ENCODE assay signal across 8 mouse cellular contexts in genomic region chr7:6362268-6363046, GRCm38 (mm10). TPM values are rescaled to one million over a fixed set of nuclear protein-coding genes. Genes with fewer than 3 reads are reported as not detected.
DNase-seq lines count a peak whose midpoint lies in the region; ATAC-seq and TF ChIP-seq lines count a peak whose summit lies in the region.

No protein-coding gene starts in this region.

- H3K4me3 ChIP-seq in cortical plate, adult 2 months (ENCODE audit: insufficient read depth, low read length) = peak overlapping the region; percentile 49
- H3K4me3 ChIP-seq in megakaryocyte, embryonic 14.5 days (replicated peaks) = peak overlapping the region; percentile 94

- no peaks in the 10 kb centered on the region; the same call in 1 of the 2 replicates for H3K4me1 ChIP-seq in cortical plate, adult 2 months (ENCODE audit: control insufficient read depth, insufficient read depth, low read length)
- H3K4me1 ChIP-seq in megakaryocyte, embryonic 14.5 days = peaks cover 32% of the 10 kb centered on the region

- TF ChIP-seq POLR2A in cortical plate, adult 2 months (IDR thresholded peaks at IDR 0.05; ENCODE audit: extremely low read depth, insufficient read depth, low read length) = peak; percentile 52; the same call in 1 of the 2 replicates

- peak; percentile 98 to 99 for DNase-seq in gastrocnemius, adult 8-10 months (ENCODE audit: low spot score in 2 of 2)
- DNase-seq in hindlimb bud, embryonic 11.5 days (ENCODE audit: extremely low spot score, low read depth, low spot score) = peak; percentile 92
- peak; percentile 82 to 99 for DNase-seq in left cerebral cortex, adult 8-10 months (ENCODE audit: low spot score in 2 of 2)
- DNase-seq in right cerebral cortex, postnatal 10 days (ENCODE audit: low spot score in 2 of 2) = peak; percentile 99
- peak; percentile 96 for DNase-seq in urinary bladder, postnatal 25 days (ENCODE audit: low spot score)

- no peak overlapping the region for H3K27ac ChIP-seq in cortical plate, adult 2 months (ENCODE audit: insufficient read depth, low read length)

- TF ChIP-seq CTCF in cortical plate, adult 2 months (IDR thresholded peaks at IDR 0.05; ENCODE audit: extremely low read depth, insufficient read depth, low read length) = no peak

- ATAC-seq in activated CD4-positive, CD25-positive, alpha-beta regulatory T cell, adult 4 months = peak; percentile 74

- H3K27me3 ChIP-seq in megakaryocyte, embryonic 14.5 days (replicated peaks) = no peaks in the 10 kb centered on the region

- H3K9me3 ChIP-seq in megakaryocyte, embryonic 14.5 days = no peaks in the 10 kb centered on the region

- H3K36me3 ChIP-seq in megakaryocyte, embryonic 14.5 days (replicated peaks; ENCODE audit: low read length) = no peaks in the 10 kb centered on the region

RNA-seq across cellular contexts. Expression of gene Zfp78, which starts 0.6 kb away (rescaled TPM):
- polyA plus RNA-seq in activated CD4-positive, CD25-positive, alpha-beta regulatory T cell, adult 4 months (2017; shearing (Covaris generic)) = 1 to 10 TPM; 1.8 to 2.4 TPM
- polyA plus RNA-seq in cortical plate, adult 2 months (2012; rRNA removed) = 2.6 and 3.1 TPM in 2 replicates
- total RNA-seq in gastrocnemius, adult 8-10 months (2022) = 1 to 10 TPM; 2.7 to 4.7 (median 3.5) TPM
- total RNA-seq in left cerebral cortex, adult 8-10 months (2022) = 1 to 10 TPM; 3.6 to 9.3 (median 6.7) TPM
- not detected in 2 replicates for polyA plus RNA-seq in megakaryocyte, embryonic 14.5 days (2012; ENCODE audit: insufficient read depth, low replicate concordance)

RNA-seq across cellular contexts. Expression of gene Gm3854, which starts 18.9 kb away (rescaled TPM):
- under 1 TPM; 0.24 to 0.31 TPM for polyA plus RNA-seq in activated CD4-positive, CD25-positive, alpha-beta regulatory T cell, adult 4 months (2017; shearing (Covaris generic))
- polyA plus RNA-seq in cortical plate, adult 2 months (2012; rRNA removed) = 3.4 and 4.2 TPM in 2 replicates
- total RNA-seq in gastrocnemius, adult 8-10 months (2022) = under 1 TPM; 0.24 to 0.54 (median 0.48) TPM
- 1 to 10 TPM; 5.0 to 6.8 (median 5.9) TPM for total RNA-seq in left cerebral cortex, adult 8-10 months (2022)
- polyA plus RNA-seq in megakaryocyte, embryonic 14.5 days (2012; ENCODE audit: insufficient read depth, low replicate concordance) = not detected in 2 replicates

RNA-seq across cellular contexts. Expression of gene Zfp28, which starts 20.6 kb away (rescaled TPM):
- polyA plus RNA-seq in activated CD4-positive, CD25-positive, alpha-beta regulatory T cell, adult 4 months (2017; shearing (Covaris generic)) = 1 to 10 TPM; 1.9 to 5.9 TPM
- 8.1 and 8.6 TPM in 2 replicates for polyA plus RNA-seq in cortical plate, adult 2 months (2012; rRNA removed)
- 1 to 10 TPM in 3 of 4 experiments, under 1 TPM in 1; 0.70 to 2.7 (median 1.1) TPM for total RNA-seq in gastrocnemius, adult 8-10 months (2022)
- 10 to 100 TPM in 1 of 4 experiments, 1 to 10 TPM in 3; 7.0 to 11.6 (median 9.3) TPM for total RNA-seq in left cerebral cortex, adult 8-10 months (2022)
- polyA plus RNA-seq in megakaryocyte, embryonic 14.5 days (2012; ENCODE audit: insufficient read depth, low replicate concordance) = 0.20 TPM in 1 of 2 replicates, not detected in the other

RNA-seq across cellular contexts. Expression of gene Zfp583, which starts 31.4 kb away (rescaled TPM):
- 1 to 10 TPM in 1 of 2 experiments, not detected in 1; 1.1 TPM for polyA plus RNA-seq in activated CD4-positive, CD25-positive, alpha-beta regulatory T cell, adult 4 months (2017; shearing (Covaris generic))
- polyA plus RNA-seq in cortical plate, adult 2 months (2012; rRNA removed) = 7.6 and 8.0 TPM in 2 replicates
- total RNA-seq in gastrocnemius, adult 8-10 months (2022) = 1 to 10 TPM in 2 of 4 experiments, under 1 TPM in 2; 0.81 to 1.6 (median 1.1) TPM
- total RNA-seq in left cerebral cortex, adult 8-10 months (2022) = 10 to 100 TPM in 1 of 4 experiments, 1 to 10 TPM in 3; 9.3 to 10.0 (median 9.6) TPM
- polyA plus RNA-seq in megakaryocyte, embryonic 14.5 days (2012; ENCODE audit: insufficient read depth, low replicate concordance) = 1.2 TPM in 1 of 2 replicates, not detected in the other

RNA-seq across cellular contexts. Expression of gene Smim17, which starts 36.1 kb away (rescaled TPM):
- not detected for polyA plus RNA-seq in activated CD4-positive, CD25-positive, alpha-beta regulatory T cell, adult 4 months (2017; shearing (Covaris generic))
- polyA plus RNA-seq in cortical plate, adult 2 months (2012; rRNA removed) = 7.5 and 7.6 TPM in 2 replicates
- under 1 TPM in 3 of 4 experiments, not detected in 1; 0.11 to 0.85 (median 0.36) TPM for total RNA-seq in gastrocnemius, adult 8-10 months (2022)
- total RNA-seq in left cerebral cortex, adult 8-10 months (2022) = 10 to 100 TPM; 16.9 to 20.0 (median 18.4) TPM
- not detected in 2 replicates for polyA plus RNA-seq in megakaryocyte, embryonic 14.5 days (2012; ENCODE audit: insufficient read depth, low replicate concordance)
